Mouse (Mus musculus) heart, embryonic 14.5 days (tissue): ENCODE measurements at regions not wholly inside any gene's neighbourhood (a gene's known extent, or its start where the extent isn't known, plus 50 kb on each side); places are given as distances from the start of the nearest gene placed in this dataset.
"Not testable (repeated sequence)": the region's sequence is repeated elsewhere in the genome, so short reads cannot be mapped to it uniquely, and the experiment has no call there.

Experiments used
- ATAC-seq: fragments of 200-750 bp; cut with Nextera tagmentation; 2 replicates; pipeline ENCODE4 v1.8.0; 2017; ENCODE audit warnings: low read depth, moderate TSS enrichment; ENCODE audit not compliant: insufficient number of reproducible peaks, insufficient read depth, low FRiP score
- H3K27ac ChIP-seq, 2 experiments: fragments of 200-500 bp in 1 of 2; fragments of 300-500 bp in 1 of 2; sonication (generic) in 1 of 2; replicated peaks in 1 of 2; 2 replicates each; pipeline ENCODE4 v1.5.1; 2012 to 2014; ENCODE audit warnings: low read depth in 2 of 2, low read length in 2 of 2, control low read depth in 1 of 2, mild to moderate bottlenecking in 1 of 2, mixed read lengths in 1 of 2; ENCODE audit not compliant: control insufficient read depth in 1 of 2, insufficient read depth in 1 of 2
- H3K27me3 ChIP-seq: fragments of 300-500 bp; sonication (generic); 2 replicates; pipeline ENCODE4 v1.6.1; 2014; ENCODE audit warnings: mild to moderate bottlenecking, low read length, control low read depth; ENCODE audit not compliant: control insufficient read depth, insufficient read depth
- H3K36me3 ChIP-seq: fragments of 300-500 bp; sonication (generic); 2 replicates; pipeline ENCODE4 v1.6.1; 2014; ENCODE audit warnings: mild to moderate bottlenecking, control low read depth, low read length, mixed read lengths; ENCODE audit not compliant: control insufficient read depth, insufficient read depth
- H3K4me1 ChIP-seq, 2 experiments: fragments of 200-500 bp in 1 of 2; fragments of 300-500 bp in 1 of 2; sonication (generic) in 1 of 2; 2 replicates each; pipeline ENCODE4 v1.6.1; 2012 to 2014; ENCODE audit warnings: low read length in 2 of 2, control low read depth in 1 of 2, mixed read lengths in 1 of 2; ENCODE audit not compliant: control insufficient read depth in 2 of 2, insufficient read depth in 2 of 2
- H3K4me2 ChIP-seq: fragments of 300-500 bp; sonication (generic); 2 replicates; pipeline ENCODE4 v1.6.1; 2014; ENCODE audit warnings: mild to moderate bottlenecking, low read length
- H3K4me3 ChIP-seq, 2 experiments: fragments of 200-500 bp in 1 of 2; fragments of 300-500 bp in 1 of 2; sonication (generic) in 1 of 2; 2 replicates each; pipeline ENCODE4 v1.5.1; 2012 to 2014; ENCODE audit warnings: low read length in 2 of 2, mild to moderate bottlenecking in 2 of 2, control low read depth in 1 of 2, low read depth in 1 of 2, moderate library complexity in 1 of 2; ENCODE audit not compliant: control insufficient read depth in 1 of 2, insufficient read depth in 1 of 2
- H3K9ac ChIP-seq: fragments of 300-500 bp; sonication (generic); 2 replicates; pipeline ENCODE4 v1.6.1; 2014; ENCODE audit warnings: mild to moderate bottlenecking, low read length
- H3K9me3 ChIP-seq: fragments of 300-500 bp; sonication (generic); 2 replicates; pipeline ENCODE4 v1.6.1; 2016; ENCODE audit warnings: low read length, control low read depth; ENCODE audit not compliant: control insufficient read depth
- WGBS: fragments of 180-500 bp; shearing (Covaris S2); extraction: QIAGEN DNeasy Blood & Tissue Kit; methylation state at CpG from one replicate; pipeline ENCODE4 v1.1.7; 2014; 5-methylcytosine and 5-hydroxymethylcytosine counted together

DNA sequence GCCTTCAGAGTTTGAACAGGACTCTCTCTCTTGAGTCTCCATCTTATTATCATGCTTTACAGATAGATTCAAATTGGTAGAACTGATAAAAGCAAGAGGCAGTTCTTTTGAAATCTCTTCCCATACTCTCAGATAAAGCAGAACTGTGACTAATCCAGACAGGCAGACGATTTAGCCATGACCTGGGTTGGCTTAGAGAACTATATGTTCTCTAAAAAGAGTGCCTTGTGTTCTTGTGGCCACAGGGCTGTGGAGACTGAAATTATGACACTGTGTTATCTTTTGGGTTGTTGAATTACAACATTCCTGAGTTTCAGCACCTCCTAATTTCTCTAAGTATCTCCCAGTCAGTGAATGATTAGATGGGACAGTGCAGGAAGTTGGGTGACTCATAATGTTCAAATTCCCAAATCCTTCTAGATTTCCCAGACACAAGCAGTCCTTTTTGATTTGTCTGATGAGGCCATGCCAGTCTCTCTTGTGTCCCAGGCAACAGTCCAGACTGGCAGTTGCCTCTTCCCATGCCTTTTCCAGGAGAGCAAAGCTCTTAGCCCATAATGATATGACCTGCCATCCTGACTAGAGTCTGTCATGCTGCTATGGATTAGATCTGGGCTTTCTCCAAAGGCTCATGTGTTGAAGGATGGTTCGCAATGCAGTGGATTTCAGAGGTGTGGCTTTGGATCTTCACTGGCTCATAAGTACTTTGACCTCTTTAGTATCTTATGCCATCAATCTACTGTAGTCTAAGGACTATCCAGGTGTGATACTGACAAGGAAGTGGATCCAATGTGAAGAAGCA, 66.4 kb upstream of the Tbl1xr1 start:
- H3K9me3 ChIP-seq = no peaks in the 10 kb centered on the region
- no peak overlapping the region for H3K4me3 ChIP-seq
- H3K27ac ChIP-seq = no peak overlapping the region
- peaks cover 6 to 15% of the 10 kb centered on the region in 2 experiments; a peak in 2 of 4 replicates for H3K4me1 ChIP-seq
- H3K36me3 ChIP-seq = no peaks in the 10 kb centered on the region
- no peaks in the 10 kb centered on the region for H3K27me3 ChIP-seq
- H3K9ac ChIP-seq = no peak overlapping the region
- no peak overlapping the region for H3K4me2 ChIP-seq
- no peak for ATAC-seq
- WGBS = 45% methylated on average over 2 of the region's 2 CpGs

GRCm38 (mm10) chr3:22010700-22010991, 65.8 kb upstream of the Tbl1xr1 start:
- not testable (repeated sequence) for H3K4me3 ChIP-seq, H3K27ac ChIP-seq, H3K27me3 ChIP-seq, ATAC-seq, H3K9ac ChIP-seq, H3K36me3 ChIP-seq, H3K4me2 ChIP-seq, H3K9me3 ChIP-seq
- peaks cover 4 to 13% of the 10 kb centered on the region in 2 experiments; a peak in 2 of 4 replicates for H3K4me1 ChIP-seq

GRCm38 (mm10) chr3:22021360-22021935, 55.0 kb upstream of the Tbl1xr1 start:
- H3K27me3 ChIP-seq = no peaks in the 10 kb centered on the region
- H3K36me3 ChIP-seq = no peaks in the 10 kb centered on the region
- no peaks in the 10 kb centered on the region for H3K9me3 ChIP-seq
- ATAC-seq = no peak
- H3K27ac ChIP-seq = no peak overlapping the region
- no peak overlapping the region for H3K9ac ChIP-seq
- no peak overlapping the region for H3K4me2 ChIP-seq
- peaks cover 14 to 19% of the 10 kb centered on the region in 2 experiments for H3K4me1 ChIP-seq
- H3K4me3 ChIP-seq = no peak overlapping the region
- WGBS = 91% methylated on average over 3 of the region's 3 CpGs

- H3K4me3 ChIP-seq = no peak overlapping the region
- no peak overlapping the region for H3K9ac ChIP-seq
- 40% methylated on average over 2 of the region's 2 CpGs for WGBS
- H3K27me3 ChIP-seq = no peaks in the 10 kb centered on the region
- H3K27ac ChIP-seq = no peak overlapping the region
- no peak for ATAC-seq
- H3K4me1 ChIP-seq = peaks cover 14 to 19% of the 10 kb centered on the region in 2 experiments
- no peak overlapping the region for H3K4me2 ChIP-seq
- no peaks in the 10 kb centered on the region for H3K9me3 ChIP-seq
- H3K36me3 ChIP-seq = no peaks in the 10 kb centered on the region
Observed at GRCm38 (mm10) chr3:22022418-22022817, 54.0 kb upstream of the Tbl1xr1 start.

- 49% methylated on average over 6 of the region's 6 CpGs for WGBS
- Histone ChIP-seq H3K4me1 (peaks cover 14 to 19% of the 10 kb centered on the region in 2 experiments), H3K9ac (no peak overlapping the region), H3K36me3 (no peaks in the 10 kb centered on the region), H3K4me2 (no peak overlapping the region), H3K4me3 (no peak overlapping the region), H3K9me3 (no peaks in the 10 kb centered on the region), H3K27ac (no peak overlapping the region), H3K27me3 (no peaks in the 10 kb centered on the region)
- no peak for ATAC-seq
Observed at GRCm38 (mm10) chr3:22023049-22023448, 53.4 kb upstream of the Tbl1xr1 start.

- 55% methylated on average over 5 of the region's 5 CpGs for WGBS
Observed at GRCm38 (mm10) chr3:22023551-22023950, 52.9 kb upstream of the Tbl1xr1 start.

GRCm38 (mm10) chr3:22024200-22024599, 52.3 kb upstream of the Tbl1xr1 start:
- no peaks in the 10 kb centered on the region for H3K36me3 ChIP-seq
- no peaks in the 10 kb centered on the region for H3K9me3 ChIP-seq
- peaks cover 14 to 19% of the 10 kb centered on the region in 2 experiments for H3K4me1 ChIP-seq
- 9% methylated on average over 6 of the region's 6 CpGs for WGBS
- no peak for ATAC-seq
- no peak overlapping the region for H3K4me3 ChIP-seq
- no peak overlapping the region for H3K4me2 ChIP-seq
- no peak overlapping the region for H3K9ac ChIP-seq
- H3K27me3 ChIP-seq = no peaks in the 10 kb centered on the region
- H3K27ac ChIP-seq = peak overlapping the region; percentile 10 to 45; a peak in 1 of 4 replicates

More at GRCm38 (mm10) chr3:22023551-22023950, 52.9 kb upstream of the Tbl1xr1 start:
- Histone ChIP-seq H3K4me1 (peaks cover 14 to 19% of the 10 kb centered on the region in 2 experiments), H3K9me3 (no peaks in the 10 kb centered on the region), H3K9ac (no peak overlapping the region), H3K27ac (0 out of 4 replicates have a peak overlapping the region, but pooled peaks of 1 of the 2 experiments have one; percentile 45), H3K4me2 (no peak overlapping the region), H3K4me3 (no peak overlapping the region), H3K27me3 (no peaks in the 10 kb centered on the region), H3K36me3 (no peaks in the 10 kb centered on the region)
- ATAC-seq = no peak
